Mouse (Mus musculus) liver, adult 2 months (tissue): Measurements from ENCODE around the gene Tbc1d12.

Experiments
- CTCF ChIP-seq: fragments of 200-500 bp; IDR thresholded peaks from 2 replicates; pipeline ENCODE4 v1.5.1; 2011; ENCODE audit warnings: low read depth, low read length, control low read depth
- POLR2A ChIP-seq: fragments of 200-500 bp; IDR thresholded peaks from 2 replicates; pipeline ENCODE4 v1.6.1; 2011; ENCODE audit warnings: low read length, control low read depth; ENCODE audit not compliant: insufficient read depth; ENCODE audit errors: extremely low read depth

GRCm38 (mm10) chr19:38931566-38931890 lies 95.1 kb downstream of the Tbc1d12 start:
- TF ChIP-seq POLR2A (no peak), CTCF (no peak)
